Mouse (Mus musculus): Measurements from ENCODE around the gene Frmd7.

The Frmd7 gene

GRCm38 (mm10) chrX:50863771-50864170 is 78.7 kb downstream of the Frmd7 start:
- DNase-seq: no peak

GRCm38 (mm10) chrX:50850428-50851184 is 91.9 kb downstream of the Frmd7 start:
- no peak for DNase-seq
